Mouse (Mus musculus) liver, adult 2 months (tissue): ENCODE data around the gene AC161166.1.

ENCODE experiments used
- CTCF ChIP-seq: fragments of 200-500 bp; IDR thresholded peaks from 2 replicates; pipeline ENCODE4 v1.5.1; 2011; ENCODE audit warnings: low read depth, low read length, control low read depth
- POLR2A ChIP-seq: fragments of 200-500 bp; IDR thresholded peaks from 2 replicates; pipeline ENCODE4 v1.6.1; 2011; ENCODE audit warnings: low read length, control low read depth; ENCODE audit not compliant: insufficient read depth; ENCODE audit errors: extremely low read depth

DNA sequence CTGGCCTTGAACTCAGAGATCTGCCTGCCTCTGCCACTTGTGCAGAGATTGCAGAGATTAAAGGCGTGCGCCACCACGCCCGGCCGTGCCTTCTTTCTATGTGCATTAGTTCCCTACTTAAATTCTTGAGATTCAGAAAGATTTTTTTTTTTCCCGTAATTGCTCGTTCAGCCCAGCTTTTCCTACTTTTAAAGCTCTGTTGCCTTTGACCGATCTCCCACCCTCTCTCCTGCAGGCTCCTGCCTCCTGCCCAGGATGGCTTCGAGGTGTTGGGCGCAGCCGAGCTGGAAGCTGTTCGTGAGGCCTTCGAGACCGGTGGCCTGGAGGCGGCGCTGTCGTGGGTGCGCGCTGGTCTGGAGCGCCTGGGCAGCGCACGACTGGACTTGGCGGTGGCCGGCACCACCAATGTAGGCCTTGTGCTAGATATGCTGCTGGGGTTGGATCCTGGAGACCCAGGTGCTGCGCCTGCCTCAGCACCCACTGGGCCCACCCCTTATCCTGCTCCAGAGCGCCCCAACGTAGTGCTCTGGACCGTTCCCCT is 20.8 kb upstream of the AC161166.1 start:
- TF ChIP-seq POLR2A (no peak), CTCF (no peak)
